Mouse (Mus musculus) lung, postnatal 14 days (tissue): ENCODE data around the gene Sorcs3.
A peak's percentile ranks its signal among the peaks of the same experiment; 100 is the strongest.

Experiments used
- DNase-seq: peaks from one replicate; pipeline ENCODE4 v3.0.0; 2021

Sorcs3 gene

GRCm38 (mm10) chr19:48285602-48286225 is 79.9 kb downstream of the Sorcs3 start:
- DNase-seq = no peak

GRCm38 (mm10) chr19:48294251-48294650 is 88.4 kb downstream of the Sorcs3 start:
- DNase-seq = no peak

- no peak for DNase-seq
Measured at GRCm38 (mm10) chr19:48298384-48298783, 92.6 kb downstream of the Sorcs3 start.

GRCm38 (mm10) chr19:48300440-48301231 is 94.8 kb downstream of the Sorcs3 start:
- no peak for DNase-seq

- no peak for DNase-seq
Measured at GRCm38 (mm10) chr19:48301300-48301699, 95.5 kb downstream of the Sorcs3 start.

GRCm38 (mm10) chr19:48308341-48308740 is 102.5 kb downstream of the Sorcs3 start:
- DNase-seq = no peak

- no peak for DNase-seq
Measured at GRCm38 (mm10) chr19:48309531-48310337, 103.9 kb downstream of the Sorcs3 start.

- no peak for DNase-seq
Measured at GRCm38 (mm10) chr19:48310338-48310710, 104.5 kb downstream of the Sorcs3 start.

GRCm38 (mm10) chr19:48313776-48314175 is 108.0 kb downstream of the Sorcs3 start:
- DNase-seq = no peak

- DNase-seq = no peak
Measured at GRCm38 (mm10) chr19:48327115-48327514, 121.3 kb downstream of the Sorcs3 start.

GRCm38 (mm10) chr19:48328171-48328570 is 122.3 kb downstream of the Sorcs3 start:
- DNase-seq = no peak

- peak; percentile 8 for DNase-seq
Measured at GRCm38 (mm10) chr19:48331640-48332039, 125.8 kb downstream of the Sorcs3 start.

- no peak for DNase-seq
Measured at GRCm38 (mm10) chr19:48333085-48333484, 127.3 kb downstream of the Sorcs3 start.

- no peak for DNase-seq
Measured at GRCm38 (mm10) chr19:48337461-48337860, 131.6 kb downstream of the Sorcs3 start.

- DNase-seq = no peak
Measured at GRCm38 (mm10) chr19:48338098-48338497, 132.3 kb downstream of the Sorcs3 start.

GRCm38 (mm10) chr19:48342770-48343169 is 136.9 kb downstream of the Sorcs3 start:
- DNase-seq = no peak

- DNase-seq = no peak
Measured at GRCm38 (mm10) chr19:48343442-48343841, 137.6 kb downstream of the Sorcs3 start.

- no peak for DNase-seq
Measured at GRCm38 (mm10) chr19:48347116-48347515, 141.3 kb downstream of the Sorcs3 start.

- no peak for DNase-seq
Measured at GRCm38 (mm10) chr19:48356806-48357205, 151.0 kb downstream of the Sorcs3 start.

- no peak for DNase-seq
Measured at GRCm38 (mm10) chr19:48362167-48362566, 156.3 kb downstream of the Sorcs3 start.

GRCm38 (mm10) chr19:48368056-48368455 is 162.2 kb downstream of the Sorcs3 start:
- no peak for DNase-seq

GRCm38 (mm10) chr19:48371787-48372186 is 166.0 kb downstream of the Sorcs3 start:
- DNase-seq = no peak

GRCm38 (mm10) chr19:48378006-48378540 is 172.2 kb downstream of the Sorcs3 start:
- DNase-seq = peak; percentile 7
